Mouse (Mus musculus) R1 (cell line): Measurements from ENCODE around the gene Elavl3.
"Not testable (repeated sequence)": the region's sequence is repeated elsewhere in the genome, so short reads cannot be mapped to it uniquely, and the experiment has no call there.

Source experiments
- DNase-seq: peaks from one replicate; pipeline ENCODE4 v3.0.0-alpha.2; 2018; ENCODE audit warnings: low read depth, low spot score

Gene Elavl3

GRCm38 (mm10) chr9:22051958-22052254, at the start of gene Elavl3:
Elavl3 (minus strand) TSS chr9:22052023.
- peak; percentile 83 for DNase-seq

- peak; percentile 42 for DNase-seq
Observed at GRCm38 (mm10) chr9:22099922-22100321, 48.1 kb upstream of the Elavl3 start.

- DNase-seq = peak; percentile 38
Observed at GRCm38 (mm10) chr9:22098993-22099696, 47.3 kb upstream of the Elavl3 start, which contains the start of gene Cnn1. Cnn1 (plus strand) TSS chr9:22099216.

- DNase-seq = peak; percentile 70
Observed at GRCm38 (mm10) chr9:22095854-22096307, 44.1 kb upstream of the Elavl3 start.

GRCm38 (mm10) chr9:22092746-22093145, 40.9 kb upstream of the Elavl3 start:
- no peak for DNase-seq

- DNase-seq = no peak
Observed at GRCm38 (mm10) chr9:22089986-22090385, 38.2 kb upstream of the Elavl3 start.

GRCm38 (mm10) chr9:22089281-22089680, 37.5 kb upstream of the Elavl3 start:
- peak; percentile 71 for DNase-seq

- DNase-seq = no peak
Observed at GRCm38 (mm10) chr9:22087034-22087618, 35.3 kb upstream of the Elavl3 start.

- DNase-seq = no peak
Observed at GRCm38 (mm10) chr9:22086012-22086411, 34.2 kb upstream of the Elavl3 start.

- DNase-seq = peak; percentile 97
Observed at GRCm38 (mm10) chr9:22085022-22085834, 33.4 kb upstream of the Elavl3 start, which contains the start of gene Ecsit. Ecsit (minus strand) TSS chr9:22085438.

- no peak for DNase-seq
Observed at GRCm38 (mm10) chr9:22084667-22085021, 32.8 kb upstream of the Elavl3 start.

GRCm38 (mm10) chr9:22076223-22076622, 24.4 kb upstream of the Elavl3 start:
- DNase-seq = peak; percentile 78

GRCm38 (mm10) chr9:22075778-22076177, 24.0 kb upstream of the Elavl3 start:
- not testable (repeated sequence) for DNase-seq

GRCm38 (mm10) chr9:22072276-22072675, 20.5 kb upstream of the Elavl3 start:
- DNase-seq = no peak

GRCm38 (mm10) chr9:22070791-22071573, 19.2 kb upstream of the Elavl3 start, which contains the start of the genes Gm49318 and Zfp653:
Gm49318 (minus strand) TSS chr9:22071259.
Zfp653 (minus strand) TSS chr9:22071376.
- DNase-seq = peak; percentile 98

GRCm38 (mm10) chr9:22069881-22070553, 18.2 kb upstream of the Elavl3 start:
- no peak for DNase-seq

GRCm38 (mm10) chr9:22067195-22067594, 15.4 kb upstream of the Elavl3 start:
- DNase-seq = no peak

- DNase-seq = peak; percentile 70
Observed at GRCm38 (mm10) chr9:22066433-22066832, 14.6 kb upstream of the Elavl3 start.

GRCm38 (mm10) chr9:22065642-22066041, 13.8 kb upstream of the Elavl3 start:
- no peak for DNase-seq

GRCm38 (mm10) chr9:22064341-22064740, 12.5 kb upstream of the Elavl3 start:
- DNase-seq = no peak

GRCm38 (mm10) chr9:22061339-22061738, 9.5 kb upstream of the Elavl3 start:
- no peak for DNase-seq
